Mouse (Mus musculus): ENCODE measurements around the gene Ube2v1. TPM values are rescaled to one million over a fixed set of nuclear protein-coding genes. Genes with fewer than 3 reads are reported as not detected.
"Not testable (repeated sequence)": the region's sequence is repeated elsewhere in the genome, so short reads cannot be mapped to it uniquely, and the experiment has no call there.

Ube2v1 gene
- polyA plus RNA-seq, 1 experiment from 2014 or later: 267 TPM

DNA sequence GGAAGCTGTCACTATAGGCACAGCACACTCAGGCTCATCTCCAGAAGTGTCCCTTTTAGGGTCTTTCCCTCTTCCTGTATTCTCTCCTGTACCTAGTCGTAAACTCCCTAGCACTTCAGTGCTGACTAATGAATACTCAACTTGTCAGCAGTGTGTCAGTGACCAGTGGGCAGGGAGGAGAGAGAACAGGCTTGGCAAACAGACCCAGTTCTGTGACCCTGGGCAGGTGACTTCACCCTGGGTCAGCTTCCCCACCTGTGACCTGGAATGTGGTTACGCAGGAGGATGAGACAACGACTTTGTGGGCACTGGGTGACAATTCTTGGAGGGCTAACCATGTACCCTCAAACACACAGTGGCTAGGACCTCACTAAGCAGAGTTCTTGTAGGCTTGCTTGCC lies 14.9 kb downstream of the Ube2v1 start:
- H3K27ac ChIP-seq (ENCODE audit: low read length): no peak overlapping the region
- H3K27me3 ChIP-seq (ENCODE audit: control insufficient read depth, insufficient read depth, low read length): no peaks in the 10 kb centered on the region
- 72% methylated on average over 3 of the region's 3 CpGs for WGBS
- no peaks in the 10 kb centered on the region for H3K9me3 ChIP-seq (replicated peaks; ENCODE audit: control insufficient read depth, low read length)
- H3K4me1 ChIP-seq (ENCODE audit: control insufficient read depth, insufficient read depth, low read length): peaks cover 6% of the 10 kb centered on the region; the same call in 1 of the 2 replicates
- H3K4me3 ChIP-seq (replicated peaks; ENCODE audit: low read length): no peak overlapping the region
- no peak overlapping the region for H3K4me2 ChIP-seq (ENCODE audit: low read depth, low read length)
- no peak for ATAC-seq (ENCODE audit: insufficient read depth, low FRiP score)
- H3K9ac ChIP-seq (ENCODE audit: low read length): no peak overlapping the region
- peaks cover 26% of the 10 kb centered on the region for H3K36me3 ChIP-seq (ENCODE audit: control insufficient read depth, insufficient read depth, low read length)

- H3K36me3 ChIP-seq (ENCODE audit: control insufficient read depth, insufficient read depth, low read length): peaks cover 29% of the 10 kb centered on the region
- not testable (repeated sequence) for ATAC-seq (ENCODE audit: insufficient read depth, low FRiP score); H3K9me3 ChIP-seq (replicated peaks; ENCODE audit: control insufficient read depth, low read length); H3K27me3 ChIP-seq (ENCODE audit: control insufficient read depth, insufficient read depth, low read length); H3K4me1 ChIP-seq (ENCODE audit: control insufficient read depth, insufficient read depth, low read length); H3K27ac ChIP-seq (ENCODE audit: low read length); H3K4me2 ChIP-seq (ENCODE audit: low read depth, low read length); H3K9ac ChIP-seq (ENCODE audit: low read length); H3K4me3 ChIP-seq (replicated peaks; ENCODE audit: low read length)
- WGBS: 90% methylated on average over 6 of the region's 7 CpGs
These were observed 18.6 kb downstream of the Ube2v1 start for GRCm38 (mm10) chr2:167613335-167613734.

- 90% methylated on average over 14 of the region's 14 CpGs for WGBS
- Histone ChIP-seq H3K4me3 (replicated peaks; ENCODE audit: low read length) (no peak overlapping the region), H3K36me3 (ENCODE audit: control insufficient read depth, insufficient read depth, low read length) (peaks cover 29% of the 10 kb centered on the region), H3K9me3 (replicated peaks; ENCODE audit: control insufficient read depth, low read length) (no peaks in the 10 kb centered on the region), H3K27me3 (ENCODE audit: control insufficient read depth, insufficient read depth, low read length) (no peaks in the 10 kb centered on the region), H3K4me2 (ENCODE audit: low read depth, low read length) (no peak overlapping the region), H3K9ac (ENCODE audit: low read length) (no peak overlapping the region), H3K4me1 (ENCODE audit: control insufficient read depth, insufficient read depth, low read length) (no peaks in the 10 kb centered on the region), H3K27ac (ENCODE audit: low read length) (no peak overlapping the region)
- ATAC-seq (ENCODE audit: insufficient read depth, low FRiP score): no peak
These were observed 19.8 kb downstream of the Ube2v1 start for GRCm38 (mm10) chr2:167612122-167612521.

- no peaks in the 10 kb centered on the region for H3K27me3 ChIP-seq (ENCODE audit: control insufficient read depth, insufficient read depth, low read length)
- H3K4me1 ChIP-seq (ENCODE audit: control insufficient read depth, insufficient read depth, low read length): no peaks in the 10 kb centered on the region
- WGBS: 65% methylated on average over 10 of the region's 10 CpGs
- H3K27ac ChIP-seq (ENCODE audit: low read length): no peak overlapping the region
- H3K4me2 ChIP-seq (ENCODE audit: low read depth, low read length): no peak overlapping the region
- no peaks in the 10 kb centered on the region for H3K9me3 ChIP-seq (replicated peaks; ENCODE audit: control insufficient read depth, low read length)
- no peak overlapping the region for H3K9ac ChIP-seq (ENCODE audit: low read length)
- peak; percentile 38; the same call in 1 of the 2 replicates for ATAC-seq (ENCODE audit: insufficient read depth, low FRiP score)
- H3K4me3 ChIP-seq (replicated peaks; ENCODE audit: low read length): no peak overlapping the region
- peaks cover 29% of the 10 kb centered on the region for H3K36me3 ChIP-seq (ENCODE audit: control insufficient read depth, insufficient read depth, low read length)
These were observed 20.6 kb downstream of the Ube2v1 start for GRCm38 (mm10) chr2:167611287-167611686.

GRCm38 (mm10) chr2:167606745-167607123 lies 25.2 kb downstream of the Ube2v1 start:
- Histone ChIP-seq H3K4me1 (ENCODE audit: control insufficient read depth, insufficient read depth, low read length) (peaks cover 8% of the 10 kb centered on the region; the same call in 1 of the 2 replicates), H3K27ac (ENCODE audit: low read length) (no peak overlapping the region), H3K36me3 (ENCODE audit: control insufficient read depth, insufficient read depth, low read length) (peaks cover 3% of the 10 kb centered on the region; the same call in 1 of the 2 replicates), H3K9me3 (replicated peaks; ENCODE audit: control insufficient read depth, low read length) (no peaks in the 10 kb centered on the region), H3K4me2 (ENCODE audit: low read depth, low read length) (no peak overlapping the region), H3K4me3 (replicated peaks; ENCODE audit: low read length) (no peak overlapping the region), H3K27me3 (ENCODE audit: control insufficient read depth, insufficient read depth, low read length) (no peaks in the 10 kb centered on the region), H3K9ac (ENCODE audit: low read length) (no peak overlapping the region)
- 88% methylated on average over 4 of the region's 4 CpGs for WGBS
- ATAC-seq (ENCODE audit: insufficient read depth, low FRiP score): no peak

GRCm38 (mm10) chr2:167605817-167606744 lies 25.8 kb downstream of the Ube2v1 start:
- 67% methylated on average over 17 of the region's 17 CpGs for WGBS
- Histone ChIP-seq H3K36me3 (ENCODE audit: control insufficient read depth, insufficient read depth, low read length) (peaks cover 3% of the 10 kb centered on the region; the same call in 1 of the 2 replicates), H3K4me1 (ENCODE audit: control insufficient read depth, insufficient read depth, low read length) (peaks cover 8% of the 10 kb centered on the region; the same call in 1 of the 2 replicates), H3K9ac (ENCODE audit: low read length) (no peak overlapping the region), H3K27me3 (ENCODE audit: control insufficient read depth, insufficient read depth, low read length) (no peaks in the 10 kb centered on the region), H3K4me3 (replicated peaks; ENCODE audit: low read length) (no peak overlapping the region), H3K27ac (ENCODE audit: low read length) (no peak overlapping the region), H3K4me2 (ENCODE audit: low read depth, low read length) (no peak overlapping the region), H3K9me3 (replicated peaks; ENCODE audit: control insufficient read depth, low read length) (no peaks in the 10 kb centered on the region)
- ATAC-seq (ENCODE audit: insufficient read depth, low FRiP score): no peak

- no peak overlapping the region for H3K4me3 ChIP-seq (replicated peaks; ENCODE audit: low read length)
- WGBS: 26% methylated on average over 11 of the region's 11 CpGs
- no peak overlapping the region for H3K9ac ChIP-seq (ENCODE audit: low read length)
- no peaks in the 10 kb centered on the region for H3K9me3 ChIP-seq (replicated peaks; ENCODE audit: control insufficient read depth, low read length)
- no peak overlapping the region for H3K4me2 ChIP-seq (ENCODE audit: low read depth, low read length)
- H3K36me3 ChIP-seq (ENCODE audit: control insufficient read depth, insufficient read depth, low read length): peaks cover under 1% of the 10 kb centered on the region; the same call in 1 of the 2 replicates
- peak; percentile 81 for ATAC-seq (ENCODE audit: insufficient read depth, low FRiP score)
- H3K4me1 ChIP-seq (ENCODE audit: control insufficient read depth, insufficient read depth, low read length): peaks cover 8% of the 10 kb centered on the region; the same call in 1 of the 2 replicates
- no peak overlapping the region for H3K27ac ChIP-seq (ENCODE audit: low read length)
- H3K27me3 ChIP-seq (ENCODE audit: control insufficient read depth, insufficient read depth, low read length): no peaks in the 10 kb centered on the region
These were observed 26.6 kb downstream of the Ube2v1 start for GRCm38 (mm10) chr2:167605178-167605794.

DNA sequence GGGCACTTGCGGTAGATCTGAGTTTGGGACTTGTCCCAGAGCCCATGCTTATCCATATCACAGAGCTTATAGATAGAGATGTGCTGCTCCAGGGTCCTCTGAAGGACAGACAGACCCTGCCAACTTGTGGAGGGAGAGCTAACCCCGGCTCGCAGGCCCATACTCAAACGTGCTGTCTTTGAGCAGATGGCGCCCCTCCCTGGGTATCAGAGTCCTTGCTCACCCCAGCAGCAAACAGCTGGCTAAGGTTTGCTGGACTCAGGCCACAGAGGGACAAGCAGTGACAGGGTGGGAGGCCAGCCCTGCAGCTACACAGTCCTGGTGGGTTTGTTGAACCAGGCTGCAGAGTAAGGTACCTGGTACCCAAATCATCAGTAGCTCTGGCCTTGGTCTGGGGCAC lies 28.9 kb downstream of the Ube2v1 start:
- H3K4me2 ChIP-seq (ENCODE audit: low read depth, low read length): no peak overlapping the region
- no peak for ATAC-seq (ENCODE audit: insufficient read depth, low FRiP score)
- no peak overlapping the region for H3K27ac ChIP-seq (ENCODE audit: low read length)
- peaks cover 11% of the 10 kb centered on the region for H3K4me1 ChIP-seq (ENCODE audit: control insufficient read depth, insufficient read depth, low read length)
- WGBS: 46% methylated on average over 5 of the region's 5 CpGs
- H3K27me3 ChIP-seq (ENCODE audit: control insufficient read depth, insufficient read depth, low read length): no peaks in the 10 kb centered on the region
- no peaks in the 10 kb centered on the region for H3K36me3 ChIP-seq (ENCODE audit: control insufficient read depth, insufficient read depth, low read length)
- H3K9ac ChIP-seq (ENCODE audit: low read length): no peak overlapping the region
- H3K9me3 ChIP-seq (replicated peaks; ENCODE audit: control insufficient read depth, low read length): no peaks in the 10 kb centered on the region
- H3K4me3 ChIP-seq (replicated peaks; ENCODE audit: low read length): no peak overlapping the region

DNA sequence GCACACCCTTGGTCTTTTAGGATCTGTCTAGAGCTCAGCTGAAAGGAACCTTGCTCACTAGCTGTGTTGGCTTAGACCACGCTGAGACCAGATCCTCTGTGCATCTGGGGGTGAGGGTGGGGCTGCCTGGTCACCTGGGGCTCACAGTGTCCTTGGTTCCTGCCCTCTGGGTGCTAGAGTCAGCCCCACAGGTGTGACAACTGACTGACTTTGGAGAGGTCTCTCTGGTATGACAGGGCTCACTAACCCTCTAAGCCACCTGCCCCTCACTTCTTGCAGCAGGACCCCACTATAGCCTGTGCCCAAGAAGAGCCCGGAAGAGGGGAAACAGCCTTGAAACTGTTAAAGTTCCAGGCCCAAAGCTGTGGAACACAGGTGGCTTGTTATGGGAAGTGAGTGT lies 29.5 kb downstream of the Ube2v1 start:
- H3K4me3 ChIP-seq (replicated peaks; ENCODE audit: low read length): no peak overlapping the region
- no peaks in the 10 kb centered on the region for H3K36me3 ChIP-seq (ENCODE audit: control insufficient read depth, insufficient read depth, low read length)
- 81% methylated on average over 2 of the region's 2 CpGs for WGBS
- no peak for ATAC-seq (ENCODE audit: insufficient read depth, low FRiP score)
- H3K4me1 ChIP-seq (ENCODE audit: control insufficient read depth, insufficient read depth, low read length): peaks cover 17% of the 10 kb centered on the region
- H3K27ac ChIP-seq (ENCODE audit: low read length): no peak overlapping the region
- no peaks in the 10 kb centered on the region for H3K9me3 ChIP-seq (replicated peaks; ENCODE audit: control insufficient read depth, low read length)
- no peak overlapping the region for H3K4me2 ChIP-seq (ENCODE audit: low read depth, low read length)
- no peaks in the 10 kb centered on the region for H3K27me3 ChIP-seq (ENCODE audit: control insufficient read depth, insufficient read depth, low read length)
- H3K9ac ChIP-seq (ENCODE audit: low read length): no peak overlapping the region
